Mouse (Mus musculus): Measurements from ENCODE around the gene Dpagt1.

DNA sequence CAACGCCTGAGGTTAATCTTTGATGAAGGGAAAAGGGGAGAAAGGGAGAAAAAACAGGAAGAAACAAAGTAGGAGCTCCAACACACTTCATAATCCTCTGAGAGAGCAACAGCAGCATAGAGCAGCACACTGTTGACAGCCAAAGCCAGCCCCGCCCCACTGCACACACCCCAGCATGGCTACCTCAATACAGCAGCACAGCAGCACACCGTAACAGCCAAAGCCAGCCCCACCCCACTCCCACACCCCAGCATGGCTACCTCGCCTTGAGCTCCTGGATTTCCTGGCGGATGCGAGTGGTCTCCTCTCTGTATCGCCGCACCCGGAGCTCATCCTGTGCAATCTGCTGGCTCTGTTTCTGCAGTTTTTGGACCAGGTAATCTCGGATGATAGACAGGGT, 26.5 kb downstream of the Dpagt1 start:
- TF ChIP-seq POLR2A (IDR thresholded peaks at IDR 0.05; ENCODE audit: low read depth, low read length): no peak
- TF ChIP-seq CTCF (IDR thresholded peaks at IDR 0.05; ENCODE audit: extremely low read depth, insufficient read length, insufficient replicate concordance, low read depth, low read length): no peak
